Mouse (Mus musculus) bone marrow, adult 2 months (tissue): ENCODE data around the gene Cst13. TPM values are rescaled to one million over a fixed set of nuclear protein-coding genes. Genes with fewer than 3 reads are reported as not detected.
"Not testable (repeated sequence)": the region's sequence is repeated elsewhere in the genome, so short reads cannot be mapped to it uniquely, and the experiment has no call there.

ENCODE experiments used
- H3K27ac ChIP-seq: fragments of 200-500 bp; 2 replicates; pipeline ENCODE4 v1.5.1; 2012; ENCODE audit warnings: low read depth, mild to moderate bottlenecking, control low read depth, inconsistent platforms, low read length; ENCODE audit not compliant: control insufficient read depth, poor library complexity, insufficient read depth
- H3K4me1 ChIP-seq: fragments of 200-500 bp; 2 replicates; pipeline ENCODE4 v1.6.1; 2011; ENCODE audit warnings: low read length; ENCODE audit not compliant: control insufficient read depth, insufficient read depth
- H3K4me3 ChIP-seq: fragments of 200-500 bp; replicated peaks from 2 replicates; pipeline ENCODE3; 2011; ENCODE audit warnings: mild to moderate bottlenecking, low read depth, low read length, control low read depth; ENCODE audit not compliant: control insufficient read depth
- CTCF ChIP-seq: fragments of 200-500 bp; IDR thresholded peaks from 2 replicates; pipeline ENCODE4 v1.5.1; 2011; ENCODE audit warnings: low read length, control low read depth; ENCODE audit not compliant: control insufficient read depth, insufficient read depth
- POLR2A ChIP-seq: fragments of 200-500 bp; IDR thresholded peaks from 2 replicates; pipeline ENCODE4 v1.6.1; 2011; ENCODE audit warnings: low read depth, mild to moderate bottlenecking, control low read depth, low read length, borderline replicate concordance; ENCODE audit not compliant: control insufficient read depth
- WGBS: fragments of 180-500 bp; shearing (Covaris S2); methylation state at CpG from one replicate; pipeline ENCODE4 v1.1.7; 2018; 5-methylcytosine and 5-hydroxymethylcytosine counted together
- polyA plus RNA-seq: library from polyadenylated mRNA; stranded (reverse); fragments of >200 nt; gene quantifications from 2 replicates; pipeline ENCODE4 v1.2.4, GENCODE M21; 2011; ENCODE audit warnings: low replicate concordance; ENCODE audit not compliant: missing spikeins, insufficient read depth, insufficient read length

Gene Cst13
- not detected in 2 replicates for polyA plus RNA-seq

DNA sequence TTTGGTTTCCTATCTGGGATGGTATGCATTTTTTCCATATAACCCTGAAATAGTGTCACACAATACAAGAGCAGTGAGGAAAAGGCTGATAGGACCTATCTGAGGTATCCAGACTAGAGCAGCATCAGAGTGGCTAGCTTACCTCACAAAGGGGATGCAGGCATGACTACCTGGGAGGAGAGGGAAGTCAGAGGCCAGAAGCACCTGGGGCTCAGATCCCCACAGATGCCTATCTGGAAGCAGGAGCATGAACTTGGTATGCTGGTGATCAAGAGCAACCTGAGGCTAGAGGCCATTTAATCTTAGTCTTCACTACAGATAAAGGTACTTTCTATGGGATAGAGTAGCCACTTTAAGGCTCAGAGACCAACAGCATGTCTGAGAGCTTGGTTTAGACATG lies at the start of gene Cst13:
Gene Cst13 (plus strand): TSS at position 173 of the 400 bp plus-strand sequence.
- Histone ChIP-seq H3K4me1 (no peaks in the 10 kb centered on the region), H3K4me3 (no peak within 1 kb of the TSS), H3K27ac (no peak within 1 kb of the TSS)
- no peak for TF ChIP-seq POLR2A

DNA sequence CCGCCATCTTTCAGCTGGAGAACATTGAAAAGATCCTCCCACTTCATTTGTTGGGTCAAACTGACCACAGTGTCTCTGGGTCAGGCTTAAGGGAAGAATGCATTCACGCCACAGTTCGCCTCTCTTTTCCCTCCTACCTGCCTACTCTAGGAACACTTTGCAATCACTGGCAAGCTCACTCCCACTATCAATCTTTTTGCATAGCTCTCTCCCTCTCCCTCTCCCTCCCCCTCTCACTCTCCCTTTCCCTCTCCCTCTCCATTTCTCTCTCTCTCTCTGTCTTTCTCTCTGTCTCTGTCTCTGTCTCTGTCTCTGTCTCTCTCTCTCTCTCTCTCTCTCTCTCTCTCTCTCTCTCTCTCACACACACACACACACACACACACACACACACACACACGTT lies 48.5 kb upstream of the Cst13 start, which contains the start of gene Cst11:
Gene Cst11 (minus strand): TSS at position 101 of the 400 bp plus-strand sequence.
- WGBS = 76% methylated on average over 4 of the region's 4 CpGs
- not testable (repeated sequence) for H3K4me1 ChIP-seq, H3K27ac ChIP-seq, H3K4me3 ChIP-seq

DNA sequence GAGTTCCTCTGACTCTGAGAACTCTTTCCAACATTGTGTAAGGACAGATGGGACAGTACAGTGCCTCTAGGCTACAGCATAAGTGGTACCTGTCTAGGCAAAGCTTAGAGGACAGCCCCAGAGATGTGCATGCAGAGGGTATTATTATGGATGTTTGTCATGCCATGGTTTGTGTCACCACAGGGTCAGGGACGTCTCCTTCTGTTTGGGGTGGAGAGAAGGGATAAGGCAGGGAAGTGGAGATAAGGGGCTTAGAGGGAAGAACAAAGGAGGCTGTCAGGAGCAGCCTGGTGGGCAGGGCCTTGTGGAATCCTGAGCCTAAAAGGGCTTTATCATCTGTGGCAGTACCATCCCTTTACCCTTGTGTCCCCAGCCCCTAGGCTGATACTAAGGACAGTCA lies 38.2 kb upstream of the Cst13 start, which contains the start of gene 8030411F24Rik:
Gene 8030411F24Rik (plus strand): TSS at position 301 of the 400 bp plus-strand sequence.
- WGBS = 26% methylated on average over 1 of the region's 1 CpGs
- no peaks in the 10 kb centered on the region for H3K4me1 ChIP-seq

DNA sequence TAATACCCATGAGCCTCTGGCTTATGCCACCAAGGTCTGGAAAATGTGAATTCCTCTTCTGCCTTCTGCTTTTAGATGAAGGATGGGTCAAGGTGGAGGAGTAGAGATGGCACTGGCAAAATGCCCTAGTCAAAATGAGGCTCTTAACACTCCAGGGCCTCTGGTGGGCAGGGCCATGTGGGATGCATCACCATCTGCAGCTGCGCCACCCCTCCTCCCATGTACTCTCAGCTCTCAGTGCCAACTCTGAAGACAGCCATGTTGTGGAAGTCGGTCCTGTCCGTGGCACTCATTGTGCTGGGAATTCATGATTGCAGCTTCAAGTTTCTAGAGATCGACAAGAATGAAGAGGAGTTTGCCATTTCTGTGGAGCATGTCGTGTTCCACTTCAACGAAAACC lies 30.7 kb upstream of the Cst13 start, which contains the start of gene Cst12:
Gene Cst12 (plus strand): TSS at position 220 of the 400 bp plus-strand sequence.
- 83% methylated on average over 6 of the region's 6 CpGs for WGBS
- TF ChIP-seq POLR2A (no peak), CTCF (no peak)

More for the DNA sequence above, 38.2 kb upstream of the Cst13 start, which contains the start of gene 8030411F24Rik:
- no peak within 1 kb of the TSS for H3K4me3 ChIP-seq
- no peak for TF ChIP-seq POLR2A
- no peak for TF ChIP-seq CTCF
- H3K27ac ChIP-seq = no peak within 1 kb of the TSS

DNA sequence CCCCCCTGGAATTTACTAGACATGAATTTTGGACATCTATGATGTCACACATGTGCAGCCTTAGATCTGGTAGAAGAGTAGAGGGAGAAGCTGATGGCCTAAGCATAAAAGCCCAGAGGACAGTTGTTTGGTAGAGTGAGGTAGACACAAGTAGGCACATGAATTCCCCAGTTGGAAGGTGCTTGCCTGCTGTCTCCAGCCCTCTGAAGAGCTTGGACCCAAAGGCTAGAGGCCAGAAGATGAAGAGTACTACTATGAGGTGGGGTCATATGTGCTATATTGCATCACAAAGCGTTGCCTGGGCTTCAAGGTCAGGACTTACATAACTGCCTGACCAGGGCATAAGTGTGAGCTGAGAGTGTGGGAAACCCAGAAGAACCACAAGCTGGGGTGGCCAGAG lies 21.4 kb upstream of the Cst13 start, which contains the start of gene Cst8:
Gene Cst8 (plus strand): TSS at position 301 of the 400 bp plus-strand sequence.
- Histone ChIP-seq H3K4me1 (no peaks in the 10 kb centered on the region), H3K27ac (no peak within 1 kb of the TSS), H3K4me3 (no peak within 1 kb of the TSS)
- TF ChIP-seq POLR2A (no peak), CTCF (no peak)
- 64% methylated on average over 1 of the region's 1 CpGs for WGBS

More for the DNA sequence above, 30.7 kb upstream of the Cst13 start, which contains the start of gene Cst12:
- Histone ChIP-seq H3K27ac (no peak within 1 kb of the TSS), H3K4me3 (no peak within 1 kb of the TSS), H3K4me1 (no peaks in the 10 kb centered on the region)

DNA sequence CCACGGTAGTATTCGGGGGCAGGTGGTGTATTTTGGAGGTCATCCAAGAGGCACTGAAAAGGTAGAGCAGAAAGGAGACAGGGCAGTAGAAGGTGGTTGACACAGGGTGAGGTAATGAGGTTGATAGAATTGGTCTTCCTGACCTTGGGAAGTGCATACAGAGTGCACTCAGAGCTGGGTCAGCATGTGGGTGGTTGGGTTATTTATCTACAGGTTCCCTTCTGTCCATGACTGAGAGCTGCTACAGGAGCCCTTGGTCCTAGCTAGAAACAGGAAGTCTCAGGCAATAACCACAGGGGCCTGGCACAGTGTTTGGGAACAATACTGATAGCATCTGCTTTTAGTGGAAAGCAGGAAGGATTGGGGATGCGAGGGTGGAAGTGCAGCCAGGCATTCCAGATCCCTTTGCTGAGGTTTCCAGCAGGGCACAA lies 18.4 kb upstream of the Cst13 start:
- Histone ChIP-seq H3K27ac (no peak overlapping the region), H3K4me3 (no peak overlapping the region), H3K4me1 (no peaks in the 10 kb centered on the region)
- no peak for TF ChIP-seq POLR2A
- TF ChIP-seq CTCF = no peak
- 10% methylated on average over 3 of the region's 3 CpGs for WGBS

DNA sequence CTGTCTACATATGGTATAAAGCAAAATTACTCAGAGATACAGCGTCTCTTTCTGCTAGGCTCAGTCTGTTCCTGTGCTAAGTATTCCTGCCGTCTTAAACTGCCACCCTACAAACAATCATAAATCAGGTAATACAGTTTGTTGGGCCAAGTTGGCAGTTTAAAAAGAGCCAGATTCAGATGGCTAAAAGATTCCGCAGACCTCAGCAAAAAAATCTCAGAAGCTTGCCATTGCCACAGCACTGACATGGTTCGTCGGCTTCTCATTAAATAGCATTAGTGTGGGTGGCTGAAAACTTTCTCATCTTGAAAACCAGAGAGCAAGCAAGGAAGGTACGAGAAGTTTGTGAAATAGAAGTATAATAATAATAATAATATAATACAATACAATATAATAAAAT lies 13.2 kb upstream of the Cst13 start:
- Histone ChIP-seq H3K4me3 (no peak overlapping the region), H3K27ac (no peak overlapping the region), H3K4me1 (no peaks in the 10 kb centered on the region)
- WGBS = 69% methylated on average over 6 of the region's 6 CpGs
- TF ChIP-seq POLR2A = no peak
- no peak for TF ChIP-seq CTCF

DNA sequence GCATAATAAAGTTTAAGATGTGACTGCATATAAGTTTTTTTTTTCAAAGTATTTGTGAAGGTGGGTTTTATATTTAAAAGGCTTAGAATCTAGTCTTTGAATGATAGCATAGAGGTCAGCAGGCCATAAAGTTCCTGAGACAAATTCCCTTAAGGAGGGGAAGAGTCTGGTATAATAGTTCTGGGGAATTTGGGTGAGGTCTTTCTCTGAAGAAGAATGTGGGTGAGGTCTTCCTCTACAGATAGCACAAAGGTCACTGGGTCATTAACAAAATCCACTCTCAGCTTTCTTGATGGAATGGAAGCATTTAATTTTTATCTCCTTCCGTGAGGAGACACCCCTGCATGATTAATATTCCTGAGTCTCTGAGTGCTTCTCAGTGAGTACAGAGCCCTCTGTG lies 6.1 kb downstream of the Cst13 start:
- WGBS = 87% methylated on average over 1 of the region's 1 CpGs
- no peaks in the 10 kb centered on the region for H3K4me1 ChIP-seq
- no peak overlapping the region for H3K4me3 ChIP-seq
- TF ChIP-seq POLR2A = no peak
- no peak for TF ChIP-seq CTCF
- H3K27ac ChIP-seq = no peak overlapping the region

DNA sequence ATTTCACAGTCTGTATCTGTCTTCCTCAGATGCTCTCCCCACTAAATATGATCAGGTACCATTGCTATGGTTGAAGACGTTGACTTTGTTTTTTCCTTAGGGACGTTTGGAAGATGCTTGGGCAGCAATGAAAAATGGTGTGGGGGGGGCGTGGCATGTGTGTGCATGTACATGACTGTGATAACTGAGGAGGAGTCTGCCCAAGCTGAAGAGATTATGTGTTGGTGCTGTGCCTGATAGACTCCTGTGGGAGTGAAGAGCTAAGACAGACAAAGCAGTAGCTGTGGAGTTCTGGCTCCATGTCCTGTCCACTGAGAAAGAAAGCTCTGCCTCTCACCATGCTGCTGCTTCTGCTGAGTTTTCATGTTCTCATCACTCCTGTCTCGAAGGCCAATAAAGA lies 15.0 kb downstream of the Cst13 start, which contains the start of gene Cst9:
Gene Cst9 (plus strand): TSS at position 236 of the 400 bp plus-strand sequence.
- Histone ChIP-seq H3K4me1 (no peaks in the 10 kb centered on the region), H3K4me3 (no peak within 1 kb of the TSS)
- 73% methylated on average over 4 of the region's 4 CpGs for WGBS

More for the DNA sequence above, 15.0 kb downstream of the Cst13 start, which contains the start of gene Cst9:
- no peak for TF ChIP-seq POLR2A
- TF ChIP-seq CTCF = no peak
- no peak within 1 kb of the TSS for H3K27ac ChIP-seq
